In the genomic region with DNA sequence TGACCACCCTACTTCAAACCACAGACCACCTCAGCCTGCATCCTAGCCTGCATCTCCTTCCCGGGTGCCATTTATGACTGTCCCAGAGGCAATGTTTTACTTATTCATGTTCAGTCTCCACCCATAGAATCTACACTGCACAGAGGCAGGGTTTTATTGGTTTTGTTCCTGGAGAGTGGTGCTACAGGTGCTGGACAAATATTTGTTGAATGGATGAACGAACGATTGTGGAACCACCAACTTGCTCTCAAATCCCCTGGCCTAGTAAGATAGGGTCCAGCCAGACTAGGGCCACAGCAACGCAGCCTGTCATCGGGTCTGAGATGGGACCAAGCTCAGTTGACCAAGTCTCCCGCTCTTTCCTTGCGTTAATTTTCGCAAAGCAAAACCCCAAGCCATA, we compare ENCODE assay signal across 15 mouse cellular contexts. TPM values are rescaled to one million over a fixed set of nuclear protein-coding genes. Genes with fewer than 3 reads are reported as not detected.
A peak's percentile ranks its signal among the peaks of the same experiment; 100 is the strongest.
DNase-seq lines count a peak whose midpoint lies in the region; ATAC-seq lines count a peak whose summit lies in the region.
"Had no signal": no experiment of that assay in that cellular context is flagged by ENCODE, and none has a peak within 500 bp of the region (broad histone marks: within the 10 kb centered on the region; RNA-seq: fewer than 3 reads in every experiment).

No protein-coding gene starts in this region.

- no peak overlapping the region for H3K9ac ChIP-seq in kidney, embryonic 14.5 days (ENCODE audit: low read depth, low read length)
- H3K9ac ChIP-seq in liver, embryonic 15.5 days: no peak overlapping the region
- H3K9ac ChIP-seq: embryonic facial prominence, embryonic 13.5 days; hindbrain, embryonic 13.5 days; limb, embryonic 13.5 days had no signal

- no peak overlapping the region for H3K27ac ChIP-seq in kidney, embryonic 14.5 days (ENCODE audit: low read depth, low read length)
- peak overlapping the region; percentile 53; the same call in 1 of the 2 replicates for H3K27ac ChIP-seq in liver, embryonic 15.5 days (replicated peaks)
- H3K27ac ChIP-seq: embryonic facial prominence, embryonic 13.5 days; heart, adult 2 months; hindbrain, embryonic 13.5 days; limb, embryonic 13.5 days had no signal

- no peaks in the 10 kb centered on the region for H3K9me3 ChIP-seq in kidney, embryonic 14.5 days (ENCODE audit: control insufficient read depth, low read length)
- no peaks in the 10 kb centered on the region for H3K9me3 ChIP-seq in liver, embryonic 15.5 days (replicated peaks)
- H3K9me3 ChIP-seq: embryonic facial prominence, embryonic 13.5 days; hindbrain, embryonic 13.5 days; limb, embryonic 13.5 days had no signal

- H3K4me2 ChIP-seq in kidney, embryonic 14.5 days (replicated peaks; ENCODE audit: low read depth, low read length): peak overlapping the region; percentile 22; the same call in 1 of the 2 replicates
- peak overlapping the region; percentile 34; the same call in 1 of the 2 replicates for H3K4me2 ChIP-seq in liver, embryonic 15.5 days
- H3K4me2 ChIP-seq: hindbrain, embryonic 13.5 days; limb, embryonic 13.5 days had no signal

- no peak for DNase-seq in kidney, postnatal 25 days
- peak; percentile 53 for DNase-seq in lung, postnatal 25 days (ENCODE audit: low spot score)
- no peak for DNase-seq in lung, postnatal 14 days
- DNase-seq in urinary bladder, postnatal 4 days (ENCODE audit: low spot score in 2 of 2): no peak
- no peak for DNase-seq in cerebellum, adult 18-20 months
- DNase-seq: adrenal gland, postnatal 36 days; cerebellum, postnatal 36 days; heart, adult 2 months; layer of hippocampus, postnatal 36 days had no signal

- peaks cover 19% of the 10 kb centered on the region for H3K36me3 ChIP-seq in kidney, embryonic 14.5 days (ENCODE audit: control insufficient read depth, insufficient read depth, low read length)
- H3K36me3 ChIP-seq in liver, embryonic 15.5 days (replicated peaks): peaks cover 32% of the 10 kb centered on the region
- H3K36me3 ChIP-seq: hindbrain, embryonic 13.5 days had no signal

- peaks cover 14% of the 10 kb centered on the region for H3K4me1 ChIP-seq in kidney, embryonic 14.5 days (ENCODE audit: control insufficient read depth, insufficient read depth, low read length)
- peaks cover 53% of the 10 kb centered on the region; the same call in 1 of the 2 replicates for H3K4me1 ChIP-seq in liver, embryonic 15.5 days (replicated peaks)

- no peak for ATAC-seq in kidney, embryonic 14.5 days (ENCODE audit: low FRiP score, low TSS enrichment)
- ATAC-seq in liver, embryonic 15.5 days (ENCODE audit: insufficient read depth): peak; percentile 20; the same call in 1 of the 2 replicates

- no peaks in the 10 kb centered on the region for H3K27me3 ChIP-seq in kidney, embryonic 14.5 days (ENCODE audit: control insufficient read depth, insufficient read depth, low read length)
- H3K27me3 ChIP-seq in liver, embryonic 15.5 days: no peaks in the 10 kb centered on the region
- H3K27me3 ChIP-seq: embryonic facial prominence, embryonic 13.5 days; hindbrain, embryonic 13.5 days; limb, embryonic 13.5 days had no signal

- no peak overlapping the region for H3K4me3 ChIP-seq in kidney, embryonic 14.5 days (ENCODE audit: low read length)
- no peak overlapping the region for H3K4me3 ChIP-seq in liver, embryonic 15.5 days (replicated peaks)
- H3K4me3 ChIP-seq: embryonic facial prominence, embryonic 13.5 days; heart, adult 2 months; hindbrain, embryonic 13.5 days; limb, embryonic 13.5 days had no signal

- WGBS in kidney, embryonic 14.5 days: 43% methylated on average over 8 of the region's 8 CpGs
- WGBS in liver, embryonic 15.5 days (ENCODE audit: insufficient replicate concordance): 35% methylated on average over 8 of the region's 8 CpGs

RNA-seq across cellular contexts. Expression of a gene that starts 10.1 kb away (rescaled TPM):
- 81.0 and 139 TPM in 2 replicates for polyA plus RNA-seq in kidney, embryonic 14.5 days (2014; fragmentation: Nextera tagmentation; extraction: Ambion mirVana)
- 121 and 125 TPM in 2 replicates for polyA plus RNA-seq in liver, embryonic 15.5 days (2015; fragmentation: Nextera tagmentation; extraction: Ambion mirVana)

RNA-seq across cellular contexts. Expression of a gene that starts 10.6 kb away (rescaled TPM):
- polyA plus RNA-seq in kidney, embryonic 14.5 days (2014; fragmentation: Nextera tagmentation; extraction: Ambion mirVana): 1.0 and 1.2 TPM in 2 replicates
- 0.29 and 0.43 TPM in 2 replicates for polyA plus RNA-seq in liver, embryonic 15.5 days (2015; fragmentation: Nextera tagmentation; extraction: Ambion mirVana)

RNA-seq across cellular contexts. Expression of a gene that starts 28.4 kb away (rescaled TPM):
- polyA plus RNA-seq in kidney, embryonic 14.5 days (2014; fragmentation: Nextera tagmentation; extraction: Ambion mirVana): 37.8 and 41.8 TPM in 2 replicates
- polyA plus RNA-seq in liver, embryonic 15.5 days (2015; fragmentation: Nextera tagmentation; extraction: Ambion mirVana): 0.96 and 1.2 TPM in 2 replicates

RNA-seq across cellular contexts. Expression of a gene that starts 34.8 kb away (rescaled TPM):
- polyA plus RNA-seq in kidney, embryonic 14.5 days (2014; fragmentation: Nextera tagmentation; extraction: Ambion mirVana): 0.74 and 0.97 TPM in 2 replicates
- 0.78 and 1.2 TPM in 2 replicates for polyA plus RNA-seq in liver, embryonic 15.5 days (2015; fragmentation: Nextera tagmentation; extraction: Ambion mirVana)
- polyA plus RNA-seq: embryonic facial prominence, embryonic 13.5 days; hindbrain, embryonic 13.5 days had no signal

RNA-seq across cellular contexts. Expression of a gene that starts 45.8 kb away (rescaled TPM):
- polyA plus RNA-seq in kidney, embryonic 14.5 days (2014; fragmentation: Nextera tagmentation; extraction: Ambion mirVana): 0.19 and 0.54 TPM in 2 replicates
- polyA plus RNA-seq in liver, embryonic 15.5 days (2015; fragmentation: Nextera tagmentation; extraction: Ambion mirVana): not detected in 2 replicates
- polyA plus RNA-seq: forebrain, embryonic 11.5 days; heart, adult 2 months had no signal

Comparison
In these comparisons a context has a peak if more than half of its experiments do, and no peak if none do; other contexts are left out.
1. RNA of a gene that starts 28.4 kb away (polyA plus RNA-seq): 37.8 to 41.8 TPM in kidney, embryonic 14.5 days; 0.96 to 1.2 TPM in liver, embryonic 15.5 days; every median in the first group is over 10 times any median in the second.